Mouse (Mus musculus) heart, postnatal 14 days (tissue): ENCODE data around the gene Prr14l. TPM values are rescaled to one million over a fixed set of nuclear protein-coding genes. Genes with fewer than 3 reads are reported as not detected.
"Not testable (repeated sequence)": the region's sequence is repeated elsewhere in the genome, so short reads cannot be mapped to it uniquely, and the experiment has no call there.

Source experiments
- DNase-seq, 2 experiments: peaks; one replicate each; pipeline ENCODE4 v3.0.0; 2021 to 2022
- intact Hi-C: fragments of 180-260 bp; cut with DNase I; formaldehyde crosslinking; loops from one replicate; pipeline ENCODE4 v1.15.1; 2025
- total RNA-seq, 2 experiments: library from RNA; stranded (reverse); gene quantifications; 2 replicates each; pipeline ENCODE4 v1.2.3; 2021

The Prr14l gene
- total RNA-seq, 2 experiments from 2014 or later: 10.1 to 11.6 TPM

DNA sequence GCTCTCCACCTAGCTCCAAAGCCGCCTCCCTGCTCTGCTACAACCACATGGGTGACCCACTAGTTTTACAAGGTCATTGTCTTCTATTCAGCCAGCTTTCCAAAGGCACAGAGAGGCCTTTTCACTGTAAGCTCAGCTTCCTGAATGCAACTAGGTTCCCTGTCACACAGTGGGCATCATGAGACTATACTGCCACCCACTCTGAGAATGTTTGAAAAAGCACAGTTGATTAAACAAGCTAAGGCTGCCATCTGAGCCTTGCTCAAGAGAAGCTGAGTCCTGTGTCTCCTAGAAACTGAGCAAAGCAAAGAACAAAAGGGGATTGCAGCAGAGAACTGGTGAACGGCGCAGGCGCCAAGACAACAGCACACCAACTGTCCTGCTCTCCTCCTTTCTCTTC, 112.7 kb downstream of the Prr14l start:
- DNase-seq, intact Hi-C loops: not testable (repeated sequence)

GRCm38 (mm10) chr5:32740850-32741249, 113.2 kb downstream of the Prr14l start:
- DNase-seq, intact Hi-C loops: not testable (repeated sequence)

DNA sequence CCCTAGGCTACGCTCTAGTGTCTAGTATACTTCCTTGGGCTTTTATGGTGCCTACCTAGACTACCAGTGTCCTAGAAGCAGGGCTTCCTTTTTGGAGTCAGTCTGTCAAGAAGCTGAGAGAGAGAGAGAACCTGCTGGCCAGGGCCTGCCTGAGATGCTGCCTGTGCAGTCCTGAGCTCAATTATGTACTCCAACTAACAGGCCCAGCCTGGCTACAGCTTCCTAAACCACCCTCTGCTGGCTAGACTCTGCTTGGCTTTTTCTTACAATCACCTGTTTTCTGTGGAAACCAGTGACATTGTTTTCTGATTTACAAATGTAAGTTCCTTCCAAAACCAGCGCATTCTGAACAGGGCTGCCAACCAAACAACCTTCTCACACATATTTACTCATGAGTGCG, 113.9 kb downstream of the Prr14l start:
- intact Hi-C loops: no loop called here
- DNase-seq: no peak

Other genes with a start within 250 kb of the Prr14l start
- gene Yes1, start 243.1 kb downstream of the Prr14l start, total RNA-seq: 10 to 100 TPM; 27.9 to 28.6 TPM
- 10 to 100 TPM; 26.8 to 28.7 TPM for gene Pisd, start 68.6 kb downstream of the Prr14l start, total RNA-seq
- not detected for gene Gm20671, start 27.1 kb downstream of the Prr14l start, total RNA-seq
- gene Depdc5, start 9.4 kb upstream of the Prr14l start, total RNA-seq: 10 to 100 TPM; 19.3 to 24.2 TPM
- gene Ywhah, start 164.6 kb upstream of the Prr14l start, total RNA-seq: 100 to 1,000 TPM; 104 to 126 TPM
- gene Slc5a1, start 250.0 kb upstream of the Prr14l start, total RNA-seq: under 1 TPM; 0.10 to 0.15 TPM